12 mouse cellular contexts compared by ENCODE assay signal in the genomic region with DNA sequence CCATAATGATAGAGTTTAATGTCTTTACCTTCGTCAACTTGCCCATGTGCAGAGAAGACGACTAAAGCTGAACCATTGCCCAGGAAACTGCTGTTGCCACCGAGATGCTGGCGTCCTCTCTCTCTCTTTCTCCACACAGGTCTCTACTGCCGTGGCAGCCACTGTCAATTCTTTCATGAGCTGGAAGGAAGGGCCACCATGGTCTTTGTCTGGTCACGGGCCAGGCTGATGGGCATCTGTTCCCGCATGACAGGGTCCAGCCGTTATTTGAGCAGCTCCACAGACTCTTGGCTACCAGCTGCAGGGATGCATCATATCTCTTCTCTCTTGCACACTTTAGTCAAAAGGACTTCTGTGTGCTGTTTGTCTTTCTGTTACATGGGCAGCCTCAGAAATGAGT.
"Had no signal": no experiment of that assay in that cellular context is flagged by ENCODE, and none has a peak within 500 bp of the region (broad histone marks: within the 10 kb centered on the region; RNA-seq: fewer than 3 reads in every experiment).

No protein-coding gene starts in this region.

- DNase-seq: retina, postnatal 1 day; right cerebral cortex, adult 18-20 months; right cerebral cortex, postnatal 14 days; right cerebral cortex, postnatal 25 days; right cerebral cortex, postnatal 4 days; spleen, adult 18-20 months; thymus, adult 18-20 months; thymus, adult 2 months; thymus, postnatal 14 days; thymus, postnatal 25 days; thymus, postnatal 36 days; thymus, postnatal 4 days had no signal
